Mouse (Mus musculus) layer of hippocampus, adult 2 months (tissue): ENCODE results near the gene Rbl2. TPM values are rescaled to one million over a fixed set of nuclear protein-coding genes. Genes with fewer than 3 reads are reported as not detected.

Source experiments
- DNase-seq, 2 experiments: peaks; one replicate each; pipeline ENCODE4 v3.0.0; 2022; ENCODE audit warnings: low spot score in 2 of 2
- H3K27ac ChIP-seq: fragments of 200-600 bp; 2 replicates; pipeline ENCODE4 v1.8.1; 2022
- H3K4me3 ChIP-seq: fragments of 200-600 bp; 2 replicates; pipeline ENCODE4 v1.8.1; 2022; ENCODE audit warnings: mild to moderate bottlenecking
- CTCF ChIP-seq: fragments of 200-600 bp; conservative IDR thresholded peaks from 2 replicates; pipeline ENCODE4 v1.8.1; 2022; ENCODE audit warnings: antibody characterized with exemption, mild to moderate bottlenecking, moderate library complexity
- total RNA-seq, 2 experiments: library from RNA; stranded (reverse); gene quantifications; 2 replicates each; pipeline ENCODE4 v1.2.3; 2021

The Rbl2 gene
- total RNA-seq, 2 experiments from 2014 or later, result 38.5 to 42.3 TPM

- DNase-seq, result peak; percentile 59 to 76
Observed at GRCm38 (mm10) chr8:91070275-91070859, 510 bp downstream of the Rbl2 start.

GRCm38 (mm10) chr8:91077077-91077867, 7.4 kb downstream of the Rbl2 start:
- no peak overlapping the region for H3K4me3 ChIP-seq
- no peak overlapping the region for H3K27ac ChIP-seq
- TF ChIP-seq CTCF, result no peak
- DNase-seq, result no peak

More at GRCm38 (mm10) chr8:91070275-91070859, 510 bp downstream of the Rbl2 start:
- Histone ChIP-seq H3K4me3 (peak overlapping the region; percentile 87), H3K27ac (peak overlapping the region; percentile 92)
- no peak for TF ChIP-seq CTCF

- Histone ChIP-seq H3K27ac (no peak overlapping the region), H3K4me3 (no peak overlapping the region)
- DNase-seq, result no peak
- TF ChIP-seq CTCF, result peak; percentile 43
Observed at GRCm38 (mm10) chr8:91079678-91080077, 9.8 kb downstream of the Rbl2 start.

DNA sequence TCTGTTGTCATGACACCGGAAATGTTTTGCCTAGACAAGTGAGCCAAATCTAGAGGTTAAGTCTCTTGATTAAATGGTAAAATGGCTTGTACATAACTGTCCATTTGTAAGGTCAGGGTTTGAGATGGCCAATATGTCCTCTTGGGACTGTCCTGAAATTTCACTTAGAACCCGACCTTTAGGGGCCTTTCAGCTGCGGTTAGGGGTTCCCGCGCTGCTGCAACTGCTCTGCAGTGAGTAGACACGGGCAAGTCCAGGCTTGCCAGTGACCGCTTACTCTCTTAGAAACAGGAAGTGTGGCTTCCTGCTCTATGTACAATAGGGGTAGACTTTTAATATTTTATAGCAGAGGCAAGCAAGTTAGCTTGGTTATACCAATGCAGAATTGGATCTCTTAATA, 12.1 kb downstream of the Rbl2 start:
- no peak overlapping the region for H3K27ac ChIP-seq
- DNase-seq, result no peak
- H3K4me3 ChIP-seq, result no peak overlapping the region
- TF ChIP-seq CTCF, result no peak

DNA sequence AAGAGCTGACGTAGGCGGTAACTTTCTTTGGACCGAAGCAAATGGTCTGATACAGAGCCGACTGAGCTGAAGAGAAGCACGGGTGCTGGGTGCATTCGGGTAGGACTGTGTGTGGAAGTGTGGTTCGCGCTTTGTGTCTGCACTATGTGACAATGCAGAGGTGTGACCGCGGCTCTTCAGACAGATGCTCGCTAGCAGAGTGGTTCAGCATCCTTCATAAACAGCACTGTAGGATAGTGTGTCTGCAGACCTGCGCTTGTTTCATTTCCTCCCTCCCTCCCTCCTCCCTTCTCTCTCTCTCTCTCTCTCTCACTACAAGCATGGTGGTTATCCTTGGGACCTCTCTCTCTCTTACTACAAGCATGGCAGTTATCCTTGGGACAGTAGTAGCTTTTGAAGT, 12.6 kb downstream of the Rbl2 start:
- DNase-seq, result no peak
- no peak for TF ChIP-seq CTCF
- Histone ChIP-seq H3K27ac (no peak overlapping the region), H3K4me3 (no peak overlapping the region)

GRCm38 (mm10) chr8:91088452-91088851, 18.6 kb downstream of the Rbl2 start:
- TF ChIP-seq CTCF, result no peak
- DNase-seq, result no peak
- no peak overlapping the region for H3K4me3 ChIP-seq
- no peak overlapping the region for H3K27ac ChIP-seq

DNA sequence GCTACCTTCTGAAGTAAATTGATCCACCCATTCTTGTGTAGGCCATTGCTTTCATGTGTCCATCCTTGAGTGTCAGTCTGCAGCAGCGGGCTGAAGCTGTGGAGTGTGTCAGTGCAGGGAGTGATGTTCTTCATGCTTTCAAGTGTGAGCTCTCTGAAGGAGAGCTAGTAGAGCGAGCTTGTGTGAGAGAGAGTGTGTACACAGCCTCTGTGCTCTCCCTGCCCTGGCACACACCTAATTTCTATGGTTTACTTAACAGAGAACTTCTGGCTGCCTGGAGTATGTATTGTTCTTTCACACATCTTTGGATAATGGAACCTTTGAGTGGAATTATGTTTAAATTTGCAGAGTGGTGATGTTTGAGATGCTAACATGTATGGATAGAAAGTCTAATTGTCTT, 19.7 kb downstream of the Rbl2 start:
- TF ChIP-seq CTCF, result no peak
- no peak for DNase-seq
- Histone ChIP-seq H3K4me3 (no peak overlapping the region), H3K27ac (no peak overlapping the region)

- DNase-seq, result no peak
Observed at GRCm38 (mm10) chr8:91094135-91094534, 24.3 kb downstream of the Rbl2 start.

GRCm38 (mm10) chr8:91098106-91098505, 28.2 kb downstream of the Rbl2 start:
- no peak for TF ChIP-seq CTCF
- Histone ChIP-seq H3K4me3 (no peak overlapping the region), H3K27ac (no peak overlapping the region)
- DNase-seq, result no peak

More at GRCm38 (mm10) chr8:91094135-91094534, 24.3 kb downstream of the Rbl2 start:
- H3K27ac ChIP-seq, result no peak overlapping the region
- TF ChIP-seq CTCF, result no peak
- H3K4me3 ChIP-seq, result no peak overlapping the region

DNA sequence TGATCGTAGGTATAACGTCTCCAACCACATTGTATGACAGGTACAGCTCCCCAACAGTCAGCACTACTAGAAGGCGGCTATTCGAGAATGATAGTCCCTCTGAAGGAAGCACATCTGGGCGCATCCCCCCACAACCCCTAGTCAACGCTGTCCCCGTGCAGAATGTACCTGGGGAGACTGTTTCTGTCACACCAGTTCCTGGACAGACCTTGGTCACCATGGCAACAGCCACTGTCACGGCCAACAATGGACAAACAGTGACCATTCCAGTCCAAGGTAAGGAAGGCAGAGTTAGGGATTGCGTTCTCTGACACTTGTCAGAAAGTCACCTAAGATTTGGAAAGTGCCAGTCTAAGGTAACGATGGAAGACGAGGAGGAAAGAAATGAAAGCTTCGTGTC, 36.4 kb downstream of the Rbl2 start:
- no peak for DNase-seq
- no peak for TF ChIP-seq CTCF
- Histone ChIP-seq H3K4me3 (no peak overlapping the region), H3K27ac (no peak overlapping the region)

GRCm38 (mm10) chr8:91111868-91112477, 42.1 kb downstream of the Rbl2 start:
- no peak for DNase-seq
- no peak for TF ChIP-seq CTCF
- Histone ChIP-seq H3K4me3 (no peak overlapping the region), H3K27ac (no peak overlapping the region)

DNA sequence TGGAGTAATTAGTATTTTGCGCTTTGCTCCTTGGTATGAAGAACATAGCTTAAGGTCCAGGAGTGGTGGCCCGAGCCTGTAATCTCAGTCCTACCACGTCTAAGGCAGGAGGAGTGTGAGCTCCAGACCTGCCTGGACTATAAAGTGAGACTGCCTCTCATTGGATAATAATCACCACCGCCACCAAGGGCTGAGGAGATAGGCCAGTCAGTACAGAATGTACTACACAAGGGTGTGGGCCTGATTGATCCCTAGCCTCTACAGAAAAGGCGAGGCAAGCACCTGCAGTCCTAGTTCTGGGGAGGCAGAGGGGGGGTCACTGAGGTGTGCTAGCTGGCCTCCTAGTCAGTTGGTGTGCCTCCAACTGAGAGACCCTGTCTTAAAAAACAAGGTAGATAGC, 44.6 kb downstream of the Rbl2 start:
- TF ChIP-seq CTCF, result no peak
- Histone ChIP-seq H3K27ac (no peak overlapping the region), H3K4me3 (no peak overlapping the region)
- DNase-seq, result no peak

- Histone ChIP-seq H3K4me3 (no peak overlapping the region), H3K27ac (0 out of 2 replicates have a peak overlapping the region, but pooled peaks have one; percentile 8)
- no peak for DNase-seq
- no peak for TF ChIP-seq CTCF
Observed at GRCm38 (mm10) chr8:91114910-91115309, 45.1 kb downstream of the Rbl2 start.
